Mouse (Mus musculus): Measurements from ENCODE around the gene Myo1e.

DNA sequence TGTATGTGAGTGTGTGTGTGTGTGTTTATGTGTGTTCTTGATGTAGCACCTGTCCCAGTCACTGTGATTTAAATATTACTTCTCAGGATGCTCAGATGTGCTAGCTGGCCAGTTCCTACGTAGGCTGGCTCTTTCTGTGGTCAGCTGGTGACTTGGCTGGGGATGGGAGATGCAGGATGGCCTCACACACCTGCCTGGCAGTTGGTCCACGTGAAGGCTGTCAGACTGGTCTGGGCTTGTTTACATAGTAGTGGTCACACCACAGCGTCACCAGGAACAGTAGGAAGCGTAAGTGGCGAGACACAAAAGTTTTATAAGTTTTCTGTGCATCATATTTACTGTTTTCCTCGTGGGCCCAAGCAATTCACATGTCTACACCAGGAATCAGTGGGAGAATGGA, 9.4 kb downstream of the Myo1e start:
- TF ChIP-seq POLR2A (IDR thresholded peaks at IDR 0.05; ENCODE audit: insufficient read depth, low read depth, low read length) (no peak), CTCF (IDR thresholded peaks at IDR 0.05) (no peak), EP300 (IDR thresholded peaks at IDR 0.05; ENCODE audit: insufficient read depth, low read depth, low read length) (no peak)
